Mouse (Mus musculus) cerebellum, adult 2 months (tissue): ENCODE measurements around the gene Med13l.

Experiments used
- CTCF ChIP-seq: fragments of 200-500 bp; IDR thresholded peaks from 2 replicates; pipeline ENCODE4 v1.5.1; 2011; ENCODE audit warnings: low read depth, mild to moderate bottlenecking, control low read depth, low read length, moderate library complexity, borderline replicate concordance; ENCODE audit not compliant: insufficient read depth
- POLR2A ChIP-seq: fragments of 200-500 bp; IDR thresholded peaks from 2 replicates; pipeline ENCODE4 v1.6.1; 2011; ENCODE audit warnings: low read length, control low read depth, borderline replicate concordance; ENCODE audit not compliant: insufficient read depth

DNA sequence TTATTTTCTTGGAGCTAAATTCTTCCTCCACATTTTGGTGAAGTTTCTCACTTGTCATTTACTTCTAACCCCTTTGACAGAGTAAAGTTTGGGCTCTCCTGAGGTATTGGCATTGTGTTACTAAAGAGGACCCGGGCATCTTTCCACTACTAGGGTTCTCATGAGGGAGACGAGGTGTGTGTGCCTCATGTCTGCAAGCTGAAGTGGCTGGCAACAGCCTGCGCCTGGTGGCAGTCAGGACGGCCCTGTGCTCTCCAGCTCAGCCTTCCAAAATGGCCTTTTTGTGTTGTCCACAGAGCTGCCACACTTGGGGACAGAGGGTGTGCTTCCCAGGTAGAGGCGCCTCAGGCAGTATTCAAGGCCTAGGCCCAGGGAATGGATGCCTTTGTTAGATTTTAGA, 50.0 kb downstream of the Med13l start:
- no peak for TF ChIP-seq POLR2A
- no peak for TF ChIP-seq CTCF
